Mouse (Mus musculus): ENCODE measurements around the gene Tesmin.
A peak's percentile ranks its signal among the peaks of the same experiment; 100 is the strongest.

GRCm38 (mm10) chr19:3451170-3451569 is 62.5 kb downstream of the Tesmin start:
- TF ChIP-seq POLR2A (IDR thresholded peaks at IDR 0.05; ENCODE audit: borderline replicate concordance, extremely low read depth, insufficient read depth, insufficient read length, poor library complexity, severe bottlenecking), result no peak
- peak; percentile 82; the same call in 1 of the 2 replicates for TF ChIP-seq CTCF (IDR thresholded peaks at IDR 0.05; ENCODE audit: borderline replicate concordance, extremely low read depth, insufficient read depth, insufficient read length)
